7 mouse cellular contexts compared by ENCODE assay signal in genomic region chr12:27340451-27341035, GRCm38 (mm10). TPM values are rescaled to one million over a fixed set of nuclear protein-coding genes. Genes with fewer than 3 reads are reported as not detected.
DNase-seq lines count a peak whose midpoint lies in the region; ATAC-seq lines count a peak whose summit lies in the region.

No protein-coding gene starts in this region.

- H3K9me3 ChIP-seq in forebrain, embryonic 15.5 days = no peaks in the 10 kb centered on the region
- no peaks in the 10 kb centered on the region for H3K9me3 ChIP-seq in lung, embryonic 16.5 days (ENCODE audit: control insufficient read depth, low read length)

- H3K9ac ChIP-seq in forebrain, embryonic 15.5 days (replicated peaks) = peak overlapping the region; percentile 100
- peak overlapping the region; percentile 87 for H3K9ac ChIP-seq in lung, embryonic 16.5 days (ENCODE audit: low read length)

- peak overlapping the region; percentile 96 for H3K4me3 ChIP-seq in forebrain, embryonic 15.5 days
- peak overlapping the region; percentile 87 for H3K4me3 ChIP-seq in lung, embryonic 16.5 days (ENCODE audit: low read length)

- H3K36me3 ChIP-seq in forebrain, embryonic 15.5 days = 0 out of 2 replicates have a peak, but pooled peaks cover 2% of the 10 kb centered on the region
- no peaks in the 10 kb centered on the region for H3K36me3 ChIP-seq in lung, embryonic 16.5 days (ENCODE audit: control insufficient read depth, insufficient read depth, low read length)

- WGBS in forebrain, embryonic 15.5 days = under 1% methylated on average over 14 of the region's 14 CpGs
- WGBS in lung, embryonic 16.5 days = 0% methylated on average over 14 of the region's 14 CpGs

- H3K4me1 ChIP-seq in forebrain, embryonic 15.5 days = peaks cover 20% of the 10 kb centered on the region
- peaks cover 10% of the 10 kb centered on the region; the same call in 1 of the 2 replicates for H3K4me1 ChIP-seq in lung, embryonic 16.5 days (replicated peaks; ENCODE audit: control insufficient read depth, insufficient read depth, low read length)

- peak; percentile 47 for DNase-seq in right cerebral cortex, postnatal 4 days
- DNase-seq in right cerebral cortex, postnatal 36 days (ENCODE audit: low spot score in 2 of 2) = no peak
- DNase-seq in spleen, postnatal 4 days (ENCODE audit: low spot score in 2 of 2) = no peak
- no peak for DNase-seq in c-Kit-positive CD71-positive TER-119-positive erythroid progenitor cells, embryonic 14.5 days (ENCODE audit: low spot score)
- DNase-seq in adrenal gland, adult 8-10 months = no peak

- ATAC-seq in forebrain, embryonic 15.5 days (replicated peaks) = no peak
- no peak for ATAC-seq in lung, embryonic 16.5 days (ENCODE audit: low read depth)

- H3K27me3 ChIP-seq in forebrain, embryonic 15.5 days = no peaks in the 10 kb centered on the region
- no peaks in the 10 kb centered on the region for H3K27me3 ChIP-seq in lung, embryonic 16.5 days (ENCODE audit: control insufficient read depth, insufficient read depth, low read depth, low read length)

- peak overlapping the region; percentile 10; the same call in 1 of the 2 replicates for H3K4me2 ChIP-seq in forebrain, embryonic 15.5 days (replicated peaks)
- H3K4me2 ChIP-seq in lung, embryonic 16.5 days (ENCODE audit: low read depth, low read length) = peak overlapping the region; percentile 92

- peak overlapping the region; percentile 100 for H3K27ac ChIP-seq in forebrain, embryonic 15.5 days (replicated peaks)
- no peak overlapping the region for H3K27ac ChIP-seq in lung, embryonic 16.5 days (ENCODE audit: low read length)

RNA-seq across cellular contexts. Expression of gene Sox11, which starts 1.8 kb away (rescaled TPM):
- polyA plus RNA-seq in forebrain, embryonic 15.5 days (2015; fragmentation: Nextera tagmentation; extraction: Ambion mirVana) = 1,052 and 1,056 TPM in 2 replicates
- polyA plus RNA-seq in lung, embryonic 16.5 days (2015; fragmentation: Nextera tagmentation; extraction: Ambion mirVana) = 25.4 and 29.0 TPM in 2 replicates
- under 1 TPM; 0.03 to 0.11 (median 0.08) TPM for total RNA-seq in adrenal gland, adult 8-10 months (2022)

Comparison
In these comparisons a context has a peak if more than half of its experiments do, and no peak if none do; other contexts are left out.
1. RNA of gene Sox11, which starts 1.8 kb away (polyA plus RNA-seq): 1,052 to 1,056 TPM in forebrain, embryonic 15.5 days; 25.4 to 29.0 TPM in lung, embryonic 16.5 days; every median in the first group is over 10 times any median in the second.